Mouse (Mus musculus): ENCODE measurements around the gene Trappc6a.

The Trappc6a gene

DNA sequence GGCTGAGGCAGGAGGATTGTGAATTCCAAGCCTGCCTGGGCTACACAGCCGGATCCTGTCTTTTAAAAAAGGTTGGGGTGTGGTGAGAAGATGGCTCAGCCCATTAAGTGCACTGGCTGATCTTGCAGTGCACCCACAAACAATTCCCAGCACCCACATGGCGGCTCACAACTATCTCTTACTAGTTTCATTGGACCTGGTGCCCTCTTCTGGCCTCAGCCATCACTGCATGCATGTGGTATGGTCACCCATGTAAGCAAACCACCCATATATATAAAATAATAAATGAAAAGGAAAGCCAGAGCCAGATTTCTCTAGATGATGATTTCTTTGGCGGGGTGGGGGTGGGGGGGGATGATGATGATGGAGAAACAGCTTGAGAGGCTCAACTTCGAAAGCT lies 56.3 kb downstream of the Trappc6a start:
- TF ChIP-seq CTCF (conservative IDR thresholded peaks at IDR 0.05; ENCODE audit: low read length) (peak; percentile 43), POU5F1 (IDR thresholded peaks at IDR 0.05; ENCODE audit: borderline replicate concordance, low read length) (no peak)

More for the DNA sequence above, 56.3 kb downstream of the Trappc6a start:
- H3K4me1 ChIP-seq (replicated peaks; ENCODE audit: low read depth, low read length), result peaks cover 74% of the 10 kb centered on the region
- peaks cover 57% of the 10 kb centered on the region for H3K36me3 ChIP-seq (ENCODE audit: insufficient read depth, low read length)
- peaks cover 9% of the 10 kb centered on the region for H3K27me3 ChIP-seq (ENCODE audit: insufficient read depth, low read length)
- H3K4me3 ChIP-seq (replicated peaks; ENCODE audit: low read length), result no peak overlapping the region
- no peaks in the 10 kb centered on the region for H3K9me3 ChIP-seq (ENCODE audit: low read length)

Measured in E14TG2a.4 (cell line).